ENCODE assay signal across 8 mouse cellular contexts in genomic region chr14:45387480-45387879, GRCm38 (mm10). TPM values are rescaled to one million over a fixed set of nuclear protein-coding genes. Genes with fewer than 3 reads are reported as not detected.
A peak's percentile ranks its signal among the peaks of the same experiment; 100 is the strongest.
DNase-seq lines count a peak whose midpoint lies in the region; ATAC-seq and TF ChIP-seq lines count a peak whose summit lies in the region.

No protein-coding gene starts in this region.

- peak overlapping the region; percentile 85; the same call in 1 of the 2 replicates for H3K9ac ChIP-seq in lung, embryonic 15.5 days
- H3K9ac ChIP-seq in embryonic facial prominence, embryonic 11.5 days (replicated peaks; ENCODE audit: low read length), result no peak overlapping the region
- 0 out of 2 replicates have a peak overlapping the region, but pooled peaks have one; percentile 86 for H3K9ac ChIP-seq in kidney, embryonic 15.5 days
- H3K9ac ChIP-seq in midbrain, embryonic 16.5 days (ENCODE audit: low read depth, low read length), result no peak overlapping the region

- ATAC-seq in lung, embryonic 15.5 days (ENCODE audit: borderline replicate concordance, extremely low read depth, low FRiP score, low TSS enrichment), result no peak
- ATAC-seq in embryonic facial prominence, embryonic 11.5 days (replicated peaks; ENCODE audit: insufficient number of reproducible peaks, low FRiP score, low TSS enrichment, low read depth), result no peak
- ATAC-seq in kidney, embryonic 15.5 days (replicated peaks; ENCODE audit: low FRiP score), result peak; percentile 27; the same call in 1 of the 2 replicates
- ATAC-seq in midbrain, embryonic 16.5 days, result no peak

- H3K36me3 ChIP-seq in lung, embryonic 15.5 days, result no peaks in the 10 kb centered on the region; the same call in 1 of the 2 replicates
- H3K36me3 ChIP-seq in embryonic facial prominence, embryonic 11.5 days (replicated peaks; ENCODE audit: control insufficient read depth, insufficient read depth, low read depth, low read length), result 0 out of 2 replicates have a peak, but pooled peaks cover 2% of the 10 kb centered on the region
- H3K36me3 ChIP-seq in kidney, embryonic 15.5 days, result peaks cover 8% of the 10 kb centered on the region; the same call in 1 of the 2 replicates
- peaks cover 2% of the 10 kb centered on the region; the same call in 1 of the 2 replicates for H3K36me3 ChIP-seq in midbrain, embryonic 16.5 days (ENCODE audit: control insufficient read depth, insufficient read depth, low read length)
- no peaks in the 10 kb centered on the region for H3K36me3 ChIP-seq in thymus, adult 2 months (ENCODE audit: control insufficient read depth, insufficient read depth, low read length)

- WGBS in lung, embryonic 15.5 days, result 15% methylated on average over 2 of the region's 2 CpGs
- 23% methylated on average over 2 of the region's 2 CpGs for WGBS in embryonic facial prominence, embryonic 11.5 days
- WGBS in kidney, embryonic 15.5 days, result 18% methylated on average over 2 of the region's 2 CpGs
- WGBS in midbrain, embryonic 16.5 days, result 15% methylated on average over 2 of the region's 2 CpGs
- WGBS in thymus, adult 2 months, result 49% methylated on average over 2 of the region's 2 CpGs

- H3K27me3 ChIP-seq in lung, embryonic 15.5 days, result no peaks in the 10 kb centered on the region
- H3K27me3 ChIP-seq in embryonic facial prominence, embryonic 11.5 days (ENCODE audit: control insufficient read depth, insufficient read depth, low read length), result no peaks in the 10 kb centered on the region
- H3K27me3 ChIP-seq in kidney, embryonic 15.5 days, result no peaks in the 10 kb centered on the region
- no peaks in the 10 kb centered on the region for H3K27me3 ChIP-seq in midbrain, embryonic 16.5 days (ENCODE audit: control insufficient read depth, insufficient read depth, low read depth, low read length)
- H3K27me3 ChIP-seq in thymus, adult 2 months (ENCODE audit: control insufficient read depth, insufficient read depth, low read length), result no peaks in the 10 kb centered on the region

- intact Hi-C loops in left cerebral cortex, postnatal 14 days (cut with DNase I), result no loop called here

- peak overlapping the region; percentile 74 for H3K4me2 ChIP-seq in lung, embryonic 15.5 days
- peak overlapping the region; percentile 80; the same call in 1 of the 2 replicates for H3K4me2 ChIP-seq in embryonic facial prominence, embryonic 11.5 days (ENCODE audit: low read depth, low read length)
- peak overlapping the region; percentile 81 for H3K4me2 ChIP-seq in kidney, embryonic 15.5 days
- H3K4me2 ChIP-seq in midbrain, embryonic 16.5 days (ENCODE audit: low read length), result peak overlapping the region; percentile 54

- no peak for DNase-seq in lung, adult 18-20 months
- DNase-seq in embryonic facial prominence, embryonic 11.5 days (ENCODE audit: low spot score), result no peak
- no peak for DNase-seq in left cerebral cortex, postnatal 14 days (ENCODE audit: low spot score in 2 of 2)
- DNase-seq in cerebellum, postnatal 4 days (ENCODE audit: low spot score in 2 of 2), result no peak
- no peak for DNase-seq in thymus, adult 2 months

- peaks cover 13% of the 10 kb centered on the region for H3K4me1 ChIP-seq in lung, embryonic 15.5 days
- H3K4me1 ChIP-seq in embryonic facial prominence, embryonic 11.5 days (ENCODE audit: control insufficient read depth, insufficient read depth, low read length), result no peaks in the 10 kb centered on the region
- peaks cover 17% of the 10 kb centered on the region for H3K4me1 ChIP-seq in kidney, embryonic 15.5 days
- H3K4me1 ChIP-seq in midbrain, embryonic 16.5 days (ENCODE audit: control insufficient read depth, insufficient read depth, low read length), result peaks cover 12% of the 10 kb centered on the region
- H3K4me1 ChIP-seq in thymus, adult 2 months (replicated peaks; ENCODE audit: control insufficient read depth, insufficient read depth, low read length), result 0 out of 2 replicates have a peak, but pooled peaks cover 6% of the 10 kb centered on the region

- peak overlapping the region; percentile 95 for H3K4me3 ChIP-seq in lung, embryonic 15.5 days
- peak overlapping the region; percentile 73; the same call in 1 of the 2 replicates for H3K4me3 ChIP-seq in embryonic facial prominence, embryonic 11.5 days (ENCODE audit: low read depth, low read length)
- peak overlapping the region; percentile 81 for H3K4me3 ChIP-seq in kidney, embryonic 15.5 days (replicated peaks)
- peak overlapping the region; percentile 87 for H3K4me3 ChIP-seq in midbrain, embryonic 16.5 days (ENCODE audit: low read depth, low read length)
- no peak overlapping the region for H3K4me3 ChIP-seq in thymus, adult 2 months (ENCODE audit: control insufficient read depth, insufficient read depth, low read length)

- TF ChIP-seq CTCF in thymus, adult 2 months (IDR thresholded peaks at IDR 0.05; ENCODE audit: borderline replicate concordance, control insufficient read depth, extremely low read depth, insufficient read depth, low read length, poor library complexity), result no peak

- TF ChIP-seq POLR2A in thymus, adult 2 months (IDR thresholded peaks at IDR 0.05; ENCODE audit: control insufficient read depth, extremely low read depth, insufficient read depth, low read length, poor library complexity), result no peak

- H3K9me3 ChIP-seq in lung, embryonic 15.5 days, result no peaks in the 10 kb centered on the region
- H3K9me3 ChIP-seq in embryonic facial prominence, embryonic 11.5 days (replicated peaks; ENCODE audit: control insufficient read depth, low read length), result no peaks in the 10 kb centered on the region
- no peaks in the 10 kb centered on the region for H3K9me3 ChIP-seq in kidney, embryonic 15.5 days (replicated peaks)
- H3K9me3 ChIP-seq in midbrain, embryonic 16.5 days (replicated peaks; ENCODE audit: control insufficient read depth, low read length, poor library complexity, severe bottlenecking), result no peaks in the 10 kb centered on the region

- no peak overlapping the region for H3K27ac ChIP-seq in lung, embryonic 15.5 days
- H3K27ac ChIP-seq in embryonic facial prominence, embryonic 11.5 days (replicated peaks; ENCODE audit: low read depth, low read length), result no peak overlapping the region
- H3K27ac ChIP-seq in kidney, embryonic 15.5 days, result peak overlapping the region; percentile 93
- H3K27ac ChIP-seq in midbrain, embryonic 16.5 days (ENCODE audit: low read length), result no peak overlapping the region
- no peak overlapping the region; the same call in 1 of the 2 replicates for H3K27ac ChIP-seq in thymus, adult 2 months (ENCODE audit: control insufficient read depth, insufficient read depth, low read length)

RNA-seq across cellular contexts. Expression of gene Gnpnat1, which starts 17.2 kb away (rescaled TPM):
- 44.7 and 50.5 TPM in 2 replicates for polyA plus RNA-seq in lung, embryonic 15.5 days (2015; fragmentation: Nextera tagmentation; extraction: Ambion mirVana)
- 50.8 and 56.2 TPM in 2 replicates for polyA plus RNA-seq in embryonic facial prominence, embryonic 11.5 days (2014; fragmentation: Nextera tagmentation; extraction: Ambion mirVana)
- 55.6 and 60.2 TPM in 2 replicates for polyA plus RNA-seq in kidney, embryonic 15.5 days (2015; fragmentation: Nextera tagmentation; extraction: Ambion mirVana)
- 33.6 and 34.6 TPM in 2 replicates for polyA plus RNA-seq in midbrain, embryonic 16.5 days (2015; fragmentation: Nextera tagmentation; extraction: Ambion mirVana)
- total RNA-seq in left cerebral cortex, postnatal 14 days (2021), result 10 to 100 TPM; 12.3 to 12.7 TPM
- polyA plus RNA-seq in thymus, adult 2 months (2012; rRNA removed), result 3.6 and 4.0 TPM in 2 replicates

RNA-seq across cellular contexts. Expression of gene Styx, which starts 36.6 kb away (rescaled TPM):
- 63.7 and 68.9 TPM in 2 replicates for polyA plus RNA-seq in lung, embryonic 15.5 days (2015; fragmentation: Nextera tagmentation; extraction: Ambion mirVana)
- 33.4 and 40.5 TPM in 2 replicates for polyA plus RNA-seq in embryonic facial prominence, embryonic 11.5 days (2014; fragmentation: Nextera tagmentation; extraction: Ambion mirVana)
- 57.0 and 69.9 TPM in 2 replicates for polyA plus RNA-seq in kidney, embryonic 15.5 days (2015; fragmentation: Nextera tagmentation; extraction: Ambion mirVana)
- 62.9 and 64.0 TPM in 2 replicates for polyA plus RNA-seq in midbrain, embryonic 16.5 days (2015; fragmentation: Nextera tagmentation; extraction: Ambion mirVana)
- total RNA-seq in left cerebral cortex, postnatal 14 days (2021), result 10 to 100 TPM; 14.7 to 16.8 TPM
- 22.6 and 44.7 TPM in 2 replicates for polyA plus RNA-seq in thymus, adult 2 months (2012; rRNA removed)

RNA-seq across cellular contexts. Expression of gene Psmc6, which starts 57.9 kb away (rescaled TPM):
- 148 and 154 TPM in 2 replicates for polyA plus RNA-seq in lung, embryonic 15.5 days (2015; fragmentation: Nextera tagmentation; extraction: Ambion mirVana)
- 254 and 268 TPM in 2 replicates for polyA plus RNA-seq in embryonic facial prominence, embryonic 11.5 days (2014; fragmentation: Nextera tagmentation; extraction: Ambion mirVana)
- 153 and 164 TPM in 2 replicates for polyA plus RNA-seq in kidney, embryonic 15.5 days (2015; fragmentation: Nextera tagmentation; extraction: Ambion mirVana)
- polyA plus RNA-seq in midbrain, embryonic 16.5 days (2015; fragmentation: Nextera tagmentation; extraction: Ambion mirVana), result 153 and 161 TPM in 2 replicates
- 10 to 100 TPM; 94.4 to 96.0 TPM for total RNA-seq in left cerebral cortex, postnatal 14 days (2021)
- 29.4 and 38.0 TPM in 2 replicates for polyA plus RNA-seq in thymus, adult 2 months (2012; rRNA removed)

Comparison
In these comparisons a context has a peak if more than half of its experiments do, and no peak if none do; other contexts are left out.
1. H3K9ac ChIP-seq: peak in lung, embryonic 15.5 days (single experiment) and kidney, embryonic 15.5 days (single experiment); none in embryonic facial prominence, embryonic 11.5 days (single experiment) and midbrain, embryonic 16.5 days (single experiment).
2. Peak in every context shown above with its lines, with median percentiles within 50 percentile points of each other: H3K4me2 ChIP-seq.